Mouse (Mus musculus) lung, embryonic 14.5 days (tissue): ENCODE data around the gene Rtl10. TPM values are rescaled to one million over a fixed set of nuclear protein-coding genes. Genes with fewer than 3 reads are reported as not detected.
"Not testable (repeated sequence)": the region's sequence is repeated elsewhere in the genome, so short reads cannot be mapped to it uniquely, and the experiment has no call there.

Source experiments
- ATAC-seq: fragments of 200-750 bp; cut with Nextera tagmentation; 2 replicates; pipeline ENCODE4 v1.8.0; 2017; ENCODE audit warnings: mild to moderate bottlenecking, moderate TSS enrichment, moderate library complexity; ENCODE audit not compliant: insufficient read depth
- DNase-seq: peaks from one replicate; pipeline ENCODE4 v3.0.0-alpha.2; 2015
- H3K27ac ChIP-seq: fragments of 300-500 bp; sonication (generic); 2 replicates; pipeline ENCODE4 v1.5.1; 2014; ENCODE audit warnings: low read depth, mild to moderate bottlenecking, moderate library complexity
- H3K27me3 ChIP-seq: fragments of 300-500 bp; sonication (generic); 2 replicates; pipeline ENCODE4 v1.6.1; 2014; ENCODE audit warnings: low read length, control low read depth; ENCODE audit not compliant: insufficient read depth
- H3K36me3 ChIP-seq: fragments of 300-500 bp; sonication (generic); 2 replicates; pipeline ENCODE4 v1.6.1; 2014; ENCODE audit warnings: control low read depth; ENCODE audit not compliant: insufficient read depth
- H3K4me1 ChIP-seq: fragments of 300-500 bp; sonication (generic); 2 replicates; pipeline ENCODE4 v1.6.1; 2014; ENCODE audit warnings: antibody characterized with exemption, control low read depth; ENCODE audit not compliant: insufficient read depth
- H3K4me2 ChIP-seq: fragments of 300-500 bp; sonication (generic); 2 replicates; pipeline ENCODE4 v1.6.1; 2014; ENCODE audit warnings: mild to moderate bottlenecking
- H3K4me3 ChIP-seq: fragments of 300-500 bp; sonication (generic); 2 replicates; pipeline ENCODE4 v1.5.1; 2014; ENCODE audit warnings: low read depth, low read length
- H3K9ac ChIP-seq: fragments of 300-500 bp; sonication (generic); 2 replicates; pipeline ENCODE4 v1.6.1; 2014
- H3K9me3 ChIP-seq: fragments of 300-500 bp; sonication (generic); 2 replicates; pipeline ENCODE4 v1.6.1; 2016; ENCODE audit warnings: low read depth, low read length, control low read depth
- CTCF ChIP-seq: IDR thresholded peaks from 2 replicates; pipeline ENCODE4 v1.5.1; 2016; ENCODE audit warnings: antibody characterized with exemption, low read depth
- WGBS: fragments of 180-500 bp; shearing (Covaris S2); extraction: QIAGEN DNeasy Blood & Tissue Kit; methylation state at CpG from one replicate; pipeline ENCODE4 v1.1.7; 2014; 5-methylcytosine and 5-hydroxymethylcytosine counted together
- polyA plus RNA-seq: library from polyadenylated mRNA; unstranded; fragments of >200 nt; fragmentation: Nextera tagmentation; extraction: Ambion mirVana; gene quantifications from 2 replicates; pipeline ENCODE4 v1.2.1, GENCODE M21; 2014

Rtl10 gene
- polyA plus RNA-seq, 1 experiment from 2014 or later = 4.8 TPM

- Histone ChIP-seq H3K9ac (no peak overlapping the region), H3K27me3 (no peaks in the 10 kb centered on the region), H3K36me3 (no peaks in the 10 kb centered on the region), H3K9me3 (no peaks in the 10 kb centered on the region), H3K27ac (no peak overlapping the region), H3K4me3 (no peak overlapping the region), H3K4me2 (no peak overlapping the region), H3K4me1 (peaks cover 8% of the 10 kb centered on the region; the same call in 1 of the 2 replicates)
- ATAC-seq (no peak), DNase-seq (no peak)
- TF ChIP-seq CTCF = no peak
- 75% methylated on average over 5 of the region's 5 CpGs for WGBS
These were observed 13.0 kb downstream of the Rtl10 start for GRCm38 (mm10) chr16:18511741-18512140.

DNA sequence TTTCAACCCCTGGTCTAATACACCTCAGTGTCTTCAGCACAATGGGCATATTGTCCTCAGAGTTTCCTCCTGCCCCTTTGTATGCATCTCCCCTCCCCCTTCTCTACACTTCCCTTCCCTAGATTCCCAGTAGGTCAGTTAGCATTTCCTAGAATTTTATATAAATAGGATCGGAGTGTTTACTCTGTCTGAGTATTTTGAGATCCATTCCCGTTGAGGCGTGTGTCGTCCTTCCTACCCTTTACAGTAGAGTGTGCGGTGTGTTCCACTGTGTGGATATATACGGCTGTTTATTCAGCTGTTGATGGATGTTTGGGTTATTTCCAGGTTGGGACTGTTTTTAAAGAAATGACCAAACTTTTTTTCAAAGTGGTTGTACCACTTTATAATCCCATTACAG is 14.8 kb downstream of the Rtl10 start:
- peak; percentile 41; the same call in 1 of the 2 replicates for ATAC-seq
- H3K27me3 ChIP-seq = no peaks in the 10 kb centered on the region

DNA sequence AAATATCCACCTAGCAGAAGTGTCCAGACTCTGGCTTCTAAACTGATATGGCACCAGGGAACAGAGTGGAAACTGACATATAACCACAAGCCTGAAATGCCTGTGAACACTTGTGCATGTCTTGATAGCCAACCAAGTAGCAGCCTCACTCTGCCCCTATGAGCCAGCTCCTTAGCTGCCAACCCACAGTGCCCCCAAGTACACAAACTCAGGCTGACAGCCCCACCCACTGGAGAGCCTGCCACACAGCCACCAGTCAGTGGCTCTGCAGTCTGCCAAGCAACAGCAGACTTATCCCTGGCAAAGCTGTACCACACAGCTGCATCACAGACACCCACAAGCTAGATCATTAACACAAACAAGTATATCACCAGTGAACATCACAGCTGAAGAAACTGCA is 19.4 kb downstream of the Rtl10 start:
- DNase-seq = peak; percentile 21
- H3K9ac ChIP-seq = no peak overlapping the region
- ATAC-seq = no peak
- H3K36me3 ChIP-seq = no peaks in the 10 kb centered on the region
- H3K4me1 ChIP-seq = peaks cover 8% of the 10 kb centered on the region; the same call in 1 of the 2 replicates
- H3K9me3 ChIP-seq = no peaks in the 10 kb centered on the region
- H3K4me2 ChIP-seq = no peak overlapping the region
- H3K27ac ChIP-seq = no peak overlapping the region
- no peak overlapping the region for H3K4me3 ChIP-seq
- H3K27me3 ChIP-seq = no peaks in the 10 kb centered on the region
- peak; percentile 46 for TF ChIP-seq CTCF

More for the DNA sequence above, 14.8 kb downstream of the Rtl10 start:
- Histone ChIP-seq H3K27ac (peak overlapping the region; percentile 30; the same call in 1 of the 2 replicates), H3K4me2 (no peak overlapping the region), H3K9ac (no peak overlapping the region), H3K9me3 (no peaks in the 10 kb centered on the region), H3K4me3 (no peak overlapping the region), H3K4me1 (peaks cover 8% of the 10 kb centered on the region; the same call in 1 of the 2 replicates), H3K36me3 (no peaks in the 10 kb centered on the region)
- peak; percentile 42 for DNase-seq
- no peak for TF ChIP-seq CTCF
- 24% methylated on average over 6 of the region's 6 CpGs for WGBS

DNA sequence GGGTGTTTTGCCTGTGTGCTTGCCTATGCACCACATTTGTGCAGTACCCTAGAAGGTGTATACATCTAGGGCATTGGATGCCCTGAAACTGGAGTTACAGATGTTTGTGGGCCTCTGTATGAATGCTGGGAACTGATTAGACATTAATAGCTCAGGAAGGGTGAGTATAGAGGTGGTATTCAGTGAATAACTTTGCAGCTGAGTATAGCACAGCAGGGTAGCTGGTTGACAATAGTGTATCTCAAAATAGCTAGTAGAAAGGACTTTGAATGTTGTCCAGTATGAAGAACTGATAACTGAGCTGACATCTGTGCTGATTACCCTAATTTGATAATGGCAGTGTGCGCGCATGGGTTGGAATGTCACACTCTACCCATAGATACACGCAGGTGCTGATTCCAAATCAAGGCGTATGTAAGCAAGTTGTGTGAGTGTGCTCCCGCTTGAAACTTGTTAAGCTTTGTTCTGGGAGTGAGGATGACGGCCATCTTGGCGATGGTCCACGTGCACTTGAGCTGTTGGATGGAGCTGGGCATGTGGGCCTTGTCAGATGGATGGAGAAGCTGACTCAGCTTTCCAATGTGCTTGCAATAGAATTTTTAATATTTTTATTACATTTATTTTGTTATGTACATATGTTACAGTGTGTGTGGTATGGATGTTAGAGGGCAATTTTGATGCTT is 25.0 kb downstream of the Rtl10 start:
- Histone ChIP-seq H3K9me3 (no peaks in the 10 kb centered on the region), H3K4me2 (no peak overlapping the region), H3K4me1 (no peaks in the 10 kb centered on the region), H3K36me3 (no peaks in the 10 kb centered on the region), H3K27ac (no peak overlapping the region), H3K27me3 (no peaks in the 10 kb centered on the region), H3K4me3 (no peak overlapping the region), H3K9ac (no peak overlapping the region)
- WGBS = 77% methylated on average over 8 of the region's 8 CpGs
- TF ChIP-seq CTCF = no peak
- peak; percentile 26 for DNase-seq
- ATAC-seq = no peak

DNA sequence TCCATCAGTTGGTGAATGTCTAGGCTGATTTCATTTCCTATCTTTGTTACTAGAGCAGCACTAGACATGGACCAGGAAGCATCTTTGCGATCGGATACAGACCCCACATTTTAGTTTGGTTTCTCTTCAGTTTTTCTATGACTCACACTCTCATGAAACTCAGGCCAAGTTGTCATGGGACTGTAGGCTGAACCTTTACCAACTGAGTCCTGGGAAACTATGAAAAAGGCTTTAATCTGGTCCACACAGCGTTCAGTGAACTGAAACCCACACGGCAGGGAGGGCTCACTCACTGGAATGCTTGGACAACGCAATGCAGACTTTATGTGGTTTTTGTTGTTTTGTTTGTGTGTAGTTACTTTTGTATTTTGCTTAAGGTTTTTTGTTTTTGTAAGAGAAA is 30.0 kb downstream of the Rtl10 start:
- no peak overlapping the region for H3K4me3 ChIP-seq
- no peak overlapping the region for H3K27ac ChIP-seq
- H3K27me3 ChIP-seq = no peaks in the 10 kb centered on the region
- no peak overlapping the region for H3K9ac ChIP-seq
- no peak for TF ChIP-seq CTCF
- 0 out of 2 replicates have a peak, but pooled peaks cover 3% of the 10 kb centered on the region for H3K9me3 ChIP-seq
- DNase-seq (no peak), ATAC-seq (no peak)
- WGBS = 85% methylated on average over 5 of the region's 5 CpGs
- no peaks in the 10 kb centered on the region for H3K36me3 ChIP-seq
- no peak overlapping the region for H3K4me2 ChIP-seq
- no peaks in the 10 kb centered on the region for H3K4me1 ChIP-seq

DNA sequence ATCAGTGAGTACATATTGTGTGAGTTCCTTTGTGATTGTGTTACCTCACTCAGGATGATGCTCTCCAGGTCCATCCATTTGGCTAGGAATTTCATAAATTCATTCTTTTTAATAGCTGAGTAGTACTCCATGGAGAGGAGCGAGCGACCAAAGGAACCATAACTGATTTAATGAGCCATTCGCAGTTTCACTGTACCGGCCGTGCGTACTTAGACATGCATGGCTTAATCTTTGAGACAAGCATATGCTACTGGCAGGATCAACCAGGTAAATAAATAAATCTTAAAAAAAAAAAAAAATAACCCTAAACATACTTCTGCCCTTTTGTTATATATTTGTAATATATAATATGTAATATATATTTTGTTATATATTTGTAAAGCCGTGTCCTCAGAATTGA is 34.4 kb downstream of the Rtl10 start:
- not testable (repeated sequence) for H3K9me3 ChIP-seq, H3K4me3 ChIP-seq, H3K4me2 ChIP-seq, H3K36me3 ChIP-seq, H3K4me1 ChIP-seq, DNase-seq, H3K9ac ChIP-seq, H3K27me3 ChIP-seq, H3K27ac ChIP-seq
- 96% methylated on average over 7 of the region's 7 CpGs for WGBS
- peak; percentile 100 for ATAC-seq

DNA sequence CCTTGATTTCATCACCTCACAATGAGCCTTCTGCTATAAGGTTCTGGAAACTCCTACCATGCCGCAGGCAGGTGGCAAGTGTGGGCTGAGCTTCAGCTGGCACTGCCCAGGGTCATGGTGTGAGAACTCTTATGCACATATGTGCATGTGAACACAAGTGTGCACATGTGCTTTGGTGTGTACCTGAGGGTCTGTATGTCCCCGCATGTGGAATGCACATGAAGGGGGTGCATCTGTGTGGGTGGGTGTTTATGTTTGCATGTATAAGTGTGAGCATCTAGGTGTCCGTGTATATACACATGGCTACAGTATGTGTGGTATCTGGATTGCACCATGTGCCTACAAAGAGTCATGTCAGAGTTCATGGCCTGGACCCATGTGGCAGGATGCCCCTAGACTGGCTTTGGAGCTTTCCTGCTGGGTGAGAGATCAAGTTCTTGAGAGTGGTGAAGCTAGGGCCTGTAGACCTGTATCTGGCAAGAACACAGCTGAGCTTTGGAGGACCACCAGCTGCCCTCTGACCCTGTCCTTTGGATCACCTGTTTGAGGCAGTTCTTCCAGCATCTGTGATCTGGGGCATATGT is 38.8 kb downstream of the Rtl10 start:
- Histone ChIP-seq H3K27me3 (no peaks in the 10 kb centered on the region), H3K4me2 (no peak overlapping the region), H3K9ac (no peak overlapping the region), H3K27ac (no peak overlapping the region), H3K4me1 (0 out of 2 replicates have a peak, but pooled peaks cover 4% of the 10 kb centered on the region), H3K9me3 (no peaks in the 10 kb centered on the region), H3K36me3 (no peaks in the 10 kb centered on the region), H3K4me3 (no peak overlapping the region)
- TF ChIP-seq CTCF = no peak
- 85% methylated on average over 3 of the region's 3 CpGs for WGBS
- DNase-seq (no peak), ATAC-seq (no peak)
